Mouse (Mus musculus): Measurements from ENCODE around the gene Dtnb.

DNA sequence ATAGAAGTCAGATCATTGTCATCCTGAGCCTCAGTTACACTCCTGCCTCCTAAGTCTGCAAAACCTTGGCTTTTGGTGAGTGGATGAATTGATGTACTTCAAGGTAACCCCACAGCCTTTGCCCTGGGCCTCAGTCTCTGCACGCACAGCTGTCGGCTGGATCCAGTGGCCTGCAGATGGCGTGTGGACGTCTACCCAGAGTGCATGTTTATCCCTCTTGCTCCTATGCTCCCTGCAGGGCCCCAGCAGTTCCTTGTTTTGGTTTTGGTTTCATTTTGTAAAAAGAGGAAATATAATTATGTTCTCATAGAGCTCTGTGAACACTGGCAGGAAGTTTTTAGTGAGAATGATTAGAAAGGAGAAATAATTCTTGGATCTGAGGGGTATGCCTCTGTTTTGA is 187.2 kb downstream of the Dtnb start:
- peak; percentile 77 for TF ChIP-seq CTCF (IDR thresholded peaks at IDR 0.05)
- no peak for TF ChIP-seq EP300 (IDR thresholded peaks at IDR 0.05)

Measured in lung, postnatal 0 days (tissue).